Mouse (Mus musculus) megakaryocyte, embryonic 14.5 days (primary cell): ENCODE results near the gene Ano2. TPM values are rescaled to one million over a fixed set of nuclear protein-coding genes. Genes with fewer than 3 reads are reported as not detected.

Experiments
- H3K27me3 ChIP-seq: replicated peaks from 2 replicates; pipeline ENCODE3; 2012; ENCODE audit warnings: inconsistent platforms
- H3K36me3 ChIP-seq: replicated peaks from 2 replicates; pipeline ENCODE3; 2012; ENCODE audit warnings: low read length, inconsistent platforms, mixed read lengths
- H3K4me1 ChIP-seq: 2 replicates; pipeline ENCODE4 v1.6.1; 2012; ENCODE audit warnings: inconsistent platforms
- H3K4me3 ChIP-seq: replicated peaks from 2 replicates; pipeline ENCODE3; 2012; ENCODE audit warnings: moderate library complexity, mild to moderate bottlenecking, inconsistent platforms
- H3K9me3 ChIP-seq: 2 replicates; pipeline ENCODE4 v1.6.1; 2012; ENCODE audit warnings: inconsistent platforms
- FLI1 ChIP-seq: IDR thresholded peaks from 2 replicates; pipeline ENCODE4 v1.6.1; 2012; ENCODE audit warnings: low read length, inconsistent platforms, mixed read lengths
- GATA1 ChIP-seq: IDR thresholded peaks from 3 replicates; pipeline ENCODE4 v1.6.1; 2012; ENCODE audit warnings: mixed read lengths, low read length, inconsistent platforms, borderline replicate concordance
- polyA plus RNA-seq: library from polyadenylated mRNA; stranded (reverse); fragments of >175 nt; gene quantifications from 2 replicates; pipeline ENCODE4 v1.2.3, GENCODE M21; 2012; ENCODE audit warnings: low replicate concordance; ENCODE audit not compliant: insufficient read depth

The Ano2 gene
- polyA plus RNA-seq, 1 experiment: 4.8 TPM

DNA sequence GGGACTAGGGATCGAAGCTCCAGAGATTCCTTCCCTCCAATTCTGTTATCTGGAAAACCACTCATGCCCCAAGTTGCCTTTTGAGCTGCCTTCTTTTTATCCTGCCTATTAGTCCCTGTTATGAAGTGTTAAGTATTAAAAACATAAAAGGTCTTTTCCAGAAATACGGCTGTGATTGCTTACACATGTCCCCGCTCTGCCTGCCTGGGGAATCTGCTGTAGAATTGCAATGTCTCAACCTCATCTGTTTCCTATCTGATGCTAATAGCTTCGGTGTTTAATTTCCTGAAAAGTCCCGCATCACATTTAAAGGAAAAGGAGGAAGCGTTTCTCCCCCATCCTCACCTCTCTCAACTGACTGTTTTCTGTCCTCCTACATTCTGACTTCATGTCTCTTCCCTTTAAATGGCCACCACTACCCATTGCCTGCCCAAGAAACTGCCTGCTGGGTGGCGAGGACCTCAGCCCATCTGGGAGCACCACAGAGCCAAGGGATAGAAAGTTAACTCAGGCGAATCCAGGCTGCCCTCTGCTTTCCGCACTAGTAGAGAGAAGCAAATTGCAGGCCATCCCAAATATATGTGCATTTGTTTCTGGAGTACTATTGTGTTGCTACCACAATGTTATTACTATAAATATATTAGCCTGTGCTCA, 118.9 kb downstream of the Ano2 start:
- no peak for TF ChIP-seq GATA1
- Histone ChIP-seq H3K27me3 (peaks cover 6% of the 10 kb centered on the region), H3K4me3 (no peak overlapping the region), H3K36me3 (no peaks in the 10 kb centered on the region), H3K4me1 (no peaks in the 10 kb centered on the region), H3K9me3 (no peaks in the 10 kb centered on the region)

DNA sequence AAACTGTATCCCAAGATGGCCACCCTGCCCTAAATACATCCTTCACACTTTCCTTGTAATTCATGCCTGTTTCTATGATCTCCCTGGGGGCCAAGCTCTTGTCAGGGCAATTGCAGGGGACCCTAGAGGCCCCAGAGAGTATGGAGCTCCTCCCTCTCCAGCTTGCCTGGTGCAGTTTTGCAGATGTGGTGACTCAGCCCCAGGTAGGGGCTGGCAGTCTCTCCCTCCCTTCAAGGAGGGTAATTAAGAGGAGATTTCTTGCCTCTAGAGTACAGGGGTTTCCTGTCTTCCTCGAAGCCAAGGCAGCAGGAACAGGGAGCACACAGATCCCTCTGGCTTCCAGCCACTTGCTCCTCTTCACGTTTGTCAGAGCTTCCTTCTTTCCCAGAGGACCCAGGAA, 121.2 kb downstream of the Ano2 start:
- no peaks in the 10 kb centered on the region for H3K4me1 ChIP-seq
- peaks cover 3% of the 10 kb centered on the region for H3K27me3 ChIP-seq
- H3K4me3 ChIP-seq: no peak overlapping the region
- no peaks in the 10 kb centered on the region for H3K9me3 ChIP-seq
- H3K36me3 ChIP-seq: no peaks in the 10 kb centered on the region
- TF ChIP-seq GATA1 (no peak), FLI1 (no peak)

DNA sequence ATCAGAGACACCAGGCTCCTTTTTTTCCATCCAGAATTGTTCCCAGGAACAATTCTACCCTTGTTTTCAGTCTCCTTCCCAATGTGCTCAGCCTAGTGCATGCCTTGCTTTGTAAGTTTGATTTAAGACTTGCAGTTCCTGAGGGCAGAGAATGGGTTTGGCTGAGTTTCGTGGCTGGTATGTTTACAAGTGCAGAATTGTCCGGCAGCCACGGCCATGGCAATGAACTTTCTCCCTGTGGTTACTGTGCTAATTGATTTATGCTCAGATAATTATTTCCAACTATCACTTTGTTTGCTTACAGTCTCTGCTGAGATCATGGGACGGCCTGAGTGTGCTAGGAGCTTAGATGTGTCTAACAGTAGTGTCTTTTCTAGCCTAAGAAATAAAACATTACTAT, 147.9 kb downstream of the Ano2 start:
- Histone ChIP-seq H3K27me3 (no peaks in the 10 kb centered on the region), H3K36me3 (no peaks in the 10 kb centered on the region), H3K9me3 (0 out of 2 replicates have a peak, but pooled peaks cover 2% of the 10 kb centered on the region), H3K4me3 (no peak overlapping the region), H3K4me1 (no peaks in the 10 kb centered on the region)
- no peak for TF ChIP-seq GATA1
- no peak for TF ChIP-seq FLI1

DNA sequence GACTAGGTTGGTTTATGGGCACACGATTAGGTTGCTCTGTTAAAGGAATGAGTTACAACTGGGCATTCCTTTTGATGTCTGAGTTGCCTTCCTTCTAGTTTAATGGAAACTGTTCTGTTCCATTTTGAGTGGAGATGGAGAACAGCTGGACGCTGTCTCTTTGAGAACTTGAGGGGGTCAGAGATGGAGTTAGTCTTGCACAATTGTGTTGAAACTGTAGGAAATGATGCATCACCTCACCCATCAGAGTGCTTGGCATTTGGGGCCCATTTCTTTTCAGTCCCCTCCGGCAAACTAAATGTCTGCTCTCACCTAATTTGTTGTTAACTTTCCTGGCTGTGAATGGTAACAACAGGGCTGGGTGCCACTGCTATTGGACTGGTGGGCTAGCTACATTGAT, 151.1 kb downstream of the Ano2 start:
- TF ChIP-seq GATA1 (no peak), FLI1 (no peak)
- Histone ChIP-seq H3K36me3 (no peaks in the 10 kb centered on the region), H3K4me1 (no peaks in the 10 kb centered on the region), H3K4me3 (no peak overlapping the region), H3K9me3 (0 out of 2 replicates have a peak, but pooled peaks cover 3% of the 10 kb centered on the region), H3K27me3 (no peaks in the 10 kb centered on the region)

DNA sequence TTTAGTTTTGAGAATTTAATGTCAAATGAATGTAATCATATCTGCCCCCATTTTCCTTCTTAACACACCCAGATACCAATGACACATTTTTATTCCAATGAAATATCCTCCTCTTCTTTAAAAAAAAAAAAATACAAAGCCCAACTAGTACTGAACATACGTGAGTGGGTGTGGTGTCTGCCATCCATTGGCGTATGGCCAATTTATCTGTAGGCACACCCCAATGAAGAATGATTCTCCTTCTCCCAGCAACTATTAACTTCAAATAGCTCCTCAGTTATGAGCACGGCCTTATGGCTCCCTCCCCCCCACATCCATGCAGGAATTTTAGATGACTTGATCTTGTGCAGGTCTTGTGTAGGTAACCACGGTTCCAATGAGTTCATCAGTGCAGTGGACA, 161.0 kb downstream of the Ano2 start:
- Histone ChIP-seq H3K4me1 (no peaks in the 10 kb centered on the region), H3K9me3 (no peaks in the 10 kb centered on the region), H3K27me3 (no peaks in the 10 kb centered on the region), H3K36me3 (no peaks in the 10 kb centered on the region), H3K4me3 (no peak overlapping the region)
- no peak for TF ChIP-seq GATA1

DNA sequence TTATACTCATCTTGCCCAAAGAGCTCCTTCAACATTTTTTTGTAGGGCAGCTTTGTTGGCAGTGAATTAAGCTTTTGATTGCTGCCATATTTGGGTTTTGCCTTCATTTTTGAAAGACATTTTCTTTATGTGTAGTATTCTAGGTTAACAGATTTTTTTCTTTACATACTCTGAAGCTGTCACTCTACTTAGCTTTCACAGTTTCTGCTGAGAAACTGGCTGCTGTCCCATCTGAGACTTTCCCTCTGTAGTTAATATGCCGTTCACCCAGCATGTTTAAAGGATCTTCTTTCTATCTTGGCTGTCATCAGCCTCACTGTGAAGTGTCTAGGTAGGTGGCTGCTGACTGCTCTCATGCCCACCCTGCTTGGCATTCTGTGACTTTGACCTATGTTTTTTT, 168.1 kb downstream of the Ano2 start:
- TF ChIP-seq GATA1: no peak
- no peak for TF ChIP-seq FLI1
- Histone ChIP-seq H3K4me1 (no peaks in the 10 kb centered on the region), H3K36me3 (no peaks in the 10 kb centered on the region), H3K4me3 (no peak overlapping the region), H3K27me3 (no peaks in the 10 kb centered on the region), H3K9me3 (no peaks in the 10 kb centered on the region)

DNA sequence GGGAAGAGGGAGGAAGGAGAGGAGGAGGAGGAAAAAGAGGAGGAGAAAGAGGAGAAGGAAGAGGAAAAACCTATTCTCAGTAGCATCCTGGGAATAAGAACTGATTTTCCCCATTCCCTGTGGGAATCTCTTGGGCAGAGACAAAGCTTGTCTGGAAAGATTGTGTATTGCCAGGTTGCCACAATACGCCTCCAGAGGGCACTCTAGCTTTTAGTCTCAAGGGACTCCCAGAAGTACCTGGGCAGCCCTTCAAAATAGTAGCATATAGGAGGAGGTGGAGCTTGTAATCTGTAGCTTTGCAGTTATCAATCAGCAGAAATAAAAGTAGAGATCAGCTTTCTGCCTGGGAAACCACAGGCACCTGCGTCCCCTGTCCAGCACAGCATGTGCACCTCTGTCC, 178.3 kb downstream of the Ano2 start:
- Histone ChIP-seq H3K4me1 (no peaks in the 10 kb centered on the region), H3K9me3 (no peaks in the 10 kb centered on the region), H3K4me3 (no peak overlapping the region), H3K27me3 (peaks cover 6% of the 10 kb centered on the region), H3K36me3 (no peaks in the 10 kb centered on the region)
- no peak for TF ChIP-seq FLI1
- TF ChIP-seq GATA1: no peak

DNA sequence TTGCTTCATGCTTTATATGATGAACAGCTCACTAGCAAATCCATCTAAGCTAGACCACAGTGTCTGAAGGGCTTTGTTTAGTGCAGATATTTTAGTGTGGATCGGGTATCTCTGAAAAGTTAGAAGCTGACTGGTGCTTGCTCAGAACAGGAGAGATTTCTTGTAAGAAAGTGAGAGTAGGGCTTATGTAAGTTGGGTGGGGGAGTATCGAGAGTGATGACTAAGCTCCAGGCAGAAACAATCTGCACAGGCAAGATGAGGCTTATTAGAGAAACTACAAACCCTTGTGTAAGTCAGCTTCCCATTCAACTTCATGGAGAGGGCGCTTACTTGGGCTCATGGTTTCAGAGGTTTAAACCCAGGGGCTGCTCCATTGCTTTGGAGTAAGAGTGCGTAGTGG, 181.3 kb downstream of the Ano2 start:
- TF ChIP-seq GATA1: no peak
- no peak for TF ChIP-seq FLI1
- no peaks in the 10 kb centered on the region for H3K4me1 ChIP-seq
- H3K27me3 ChIP-seq: peaks cover 2% of the 10 kb centered on the region
- peaks cover 3% of the 10 kb centered on the region for H3K9me3 ChIP-seq
- no peak overlapping the region for H3K4me3 ChIP-seq
- no peaks in the 10 kb centered on the region for H3K36me3 ChIP-seq

DNA sequence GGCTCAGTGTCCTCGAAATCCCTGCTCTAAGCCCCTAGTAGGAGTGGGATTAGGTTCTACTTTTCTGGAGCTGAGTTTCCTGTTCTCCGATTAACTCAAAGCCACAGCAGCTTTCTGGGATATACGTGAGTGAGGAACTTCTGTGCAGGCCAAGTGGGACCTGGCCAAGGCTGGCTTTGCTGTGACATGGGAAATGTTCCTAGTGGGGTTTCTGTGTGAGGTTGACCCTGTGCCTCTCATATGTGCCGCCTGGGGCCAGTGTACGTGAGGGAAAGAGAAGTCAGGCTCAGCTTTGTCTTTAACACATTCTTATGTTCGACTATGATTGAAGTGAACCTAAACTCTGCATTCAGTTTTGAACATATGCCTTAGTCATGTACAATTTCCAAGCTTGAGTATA, 184.5 kb downstream of the Ano2 start:
- H3K4me1 ChIP-seq: no peaks in the 10 kb centered on the region
- TF ChIP-seq GATA1: no peak
- TF ChIP-seq FLI1: no peak
- H3K27me3 ChIP-seq: no peaks in the 10 kb centered on the region
- H3K4me3 ChIP-seq: no peak overlapping the region
- no peaks in the 10 kb centered on the region for H3K36me3 ChIP-seq
- peaks cover 8% of the 10 kb centered on the region for H3K9me3 ChIP-seq

DNA sequence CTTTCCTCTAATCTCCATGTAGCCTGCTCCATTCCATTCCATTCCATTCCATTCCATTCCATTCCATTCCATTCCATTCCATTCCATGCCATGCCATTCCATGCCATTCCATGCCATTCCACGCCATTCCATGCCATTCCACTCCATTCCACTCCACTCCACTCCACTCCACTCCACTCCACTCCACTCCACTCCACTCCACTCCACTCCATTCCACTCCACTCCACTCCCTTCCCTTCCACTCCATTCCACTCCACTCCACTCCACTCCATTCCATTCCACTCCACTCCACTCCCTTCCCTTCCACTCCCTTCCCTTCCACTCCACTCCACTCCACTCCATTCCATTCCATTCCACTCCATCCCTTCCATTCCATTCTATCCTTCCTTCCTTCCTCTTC, 186.7 kb downstream of the Ano2 start:
- no peaks in the 10 kb centered on the region for H3K36me3 ChIP-seq
- TF ChIP-seq FLI1: no peak
- peaks cover 8% of the 10 kb centered on the region for H3K9me3 ChIP-seq
- H3K4me3 ChIP-seq: no peak overlapping the region
- H3K4me1 ChIP-seq: no peaks in the 10 kb centered on the region
- H3K27me3 ChIP-seq: no peaks in the 10 kb centered on the region

DNA sequence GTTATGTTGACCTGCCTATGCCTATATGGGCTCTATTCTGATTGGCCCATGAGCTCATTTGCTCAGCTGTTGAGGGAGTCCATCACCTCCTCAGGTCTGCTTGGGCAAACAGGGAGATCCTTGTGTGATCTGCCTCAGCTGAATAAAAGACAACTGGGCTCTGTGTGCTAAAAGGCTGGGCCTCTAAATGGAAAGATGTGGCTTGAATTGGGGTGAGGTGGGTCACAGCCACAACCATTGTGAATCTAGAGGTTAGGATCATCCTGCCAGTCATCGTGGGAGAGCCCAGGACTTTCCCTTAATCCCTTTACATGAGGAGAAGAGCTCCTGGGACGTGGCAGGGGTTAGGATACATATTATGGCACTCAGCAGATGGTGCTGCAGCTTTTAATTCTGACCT, 188.5 kb downstream of the Ano2 start:
- Histone ChIP-seq H3K36me3 (no peaks in the 10 kb centered on the region), H3K4me3 (no peak overlapping the region), H3K4me1 (no peaks in the 10 kb centered on the region), H3K27me3 (no peaks in the 10 kb centered on the region), H3K9me3 (peaks cover 8% of the 10 kb centered on the region)
- TF ChIP-seq FLI1: no peak
